Mouse (Mus musculus): ENCODE data around the gene Anapc10. TPM values are rescaled to one million over a fixed set of nuclear protein-coding genes. Genes with fewer than 3 reads are reported as not detected.
"Not testable (repeated sequence)": the region's sequence is repeated elsewhere in the genome, so short reads cannot be mapped to it uniquely, and the experiment has no call there.

Gene Anapc10
- polyA plus RNA-seq (2012; fragmentation: generic; extraction: Trizol) = 7.7 TPM

DNA sequence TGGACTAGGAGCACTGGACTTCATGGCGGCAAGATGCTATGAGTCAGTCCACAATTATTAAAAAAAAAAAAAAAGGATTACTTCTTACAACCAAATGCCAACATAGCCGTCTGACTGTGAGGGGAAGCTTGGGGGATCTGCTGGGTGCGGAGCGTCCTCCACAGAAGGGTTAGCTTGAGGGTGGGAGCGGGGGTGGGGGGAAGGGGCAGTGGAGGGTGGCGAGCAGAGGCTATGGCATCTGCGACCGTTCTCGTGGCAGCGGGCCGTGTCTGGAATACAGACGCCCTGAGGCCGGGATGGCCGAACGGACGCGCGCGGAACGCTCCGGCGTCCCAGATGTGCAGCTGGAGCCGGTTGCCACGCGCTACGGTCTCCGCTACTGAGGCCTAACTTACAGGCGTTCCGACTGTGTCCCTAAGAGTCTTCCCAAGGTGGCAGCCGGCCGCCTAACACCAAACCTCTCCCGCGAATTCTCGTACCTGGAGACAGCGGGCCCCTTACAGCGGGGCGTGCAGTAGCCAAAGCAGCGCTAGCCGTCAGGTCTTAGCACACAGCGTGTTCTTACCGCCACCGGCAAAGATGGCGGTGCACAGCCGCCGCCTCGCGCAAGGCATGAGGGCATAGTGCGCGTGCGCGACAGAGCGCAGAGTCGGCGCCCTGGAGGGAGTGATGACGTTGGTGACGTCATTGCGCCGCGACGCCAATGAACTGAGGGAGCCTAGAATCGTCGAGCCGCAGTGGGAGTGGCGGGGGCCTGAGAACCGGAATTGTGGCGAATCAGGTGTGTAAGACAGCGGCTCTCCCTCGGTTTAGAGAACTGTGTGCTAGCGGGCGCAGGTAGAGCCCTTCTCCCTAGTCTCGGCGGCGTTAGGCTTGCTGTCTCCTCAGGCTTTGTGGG lies at the start of gene Anapc10, which contains the start of gene Abce1:
Gene Anapc10 (plus strand): TSS at position 757 of the 898 bp plus-strand sequence.
Gene Abce1 (minus strand): TSS at position 677 of the 898 bp plus-strand sequence.
- TF ChIP-seq POLR2A (IDR thresholded peaks at IDR 0.05; ENCODE audit: insufficient read length, low read depth) (peak; percentile 99), MAX (IDR thresholded peaks at IDR 0.05; ENCODE audit: low read depth) (peak; percentile 5), MYOD1 (IDR thresholded peaks at IDR 0.05; ENCODE audit: control insufficient read depth in 1 of 3, insufficient read length in 2 of 3, low read depth in 2 of 3) (peak in 1 of 3 experiments; percentile 50), SRF (IDR thresholded peaks at IDR 0.05; ENCODE audit: control insufficient read depth, insufficient read length, low read depth) (peak; percentile 95), POLR2AphosphoS2 (IDR thresholded peaks at IDR 0.05; ENCODE audit: insufficient read length, low read depth) (peak; percentile 96), MYOG (IDR thresholded peaks at IDR 0.05; ENCODE audit: control insufficient read depth in 1 of 3, insufficient read depth in 1 of 3, insufficient read length in 2 of 3, low read depth in 2 of 3) (peak in 2 of 3 experiments; percentile 32 to 51), TCF12 (IDR thresholded peaks at IDR 0.05; ENCODE audit: insufficient read depth, poor library complexity, severe bottlenecking) (no peak), TCF3 (IDR thresholded peaks at IDR 0.05; ENCODE audit: insufficient read length, low read depth) (no peak)
- Histone ChIP-seq H3K36me3 (ENCODE audit: control insufficient read depth, insufficient read depth) (peaks cover 25% of the 10 kb centered on the region), H3ac (ENCODE audit: control insufficient read depth, insufficient read length) (peak within 1 kb of the TSS; percentile 31)

DNA sequence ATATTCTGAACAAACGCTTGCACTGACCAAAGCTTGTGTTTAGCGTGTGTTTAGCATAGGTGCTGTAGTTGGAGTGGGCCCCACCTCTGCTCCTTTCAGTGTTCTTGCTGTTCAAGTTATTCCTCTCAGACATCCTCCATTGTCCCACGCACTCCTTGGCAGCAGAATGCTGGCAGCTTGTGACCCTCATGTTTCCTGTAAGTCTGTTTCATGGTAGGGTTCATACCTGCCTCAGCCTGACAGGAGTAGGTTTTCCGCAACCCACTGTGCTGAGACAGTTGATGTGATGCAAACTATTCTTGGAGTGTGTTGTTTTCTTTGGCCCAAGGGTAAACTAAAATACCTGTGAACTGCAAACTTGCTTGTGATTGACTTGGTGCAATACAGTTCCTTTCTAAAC lies 35.2 kb upstream of the Anapc10 start:
- Histone ChIP-seq H3K4me2 (ENCODE audit: low read depth) (no peak overlapping the region), H3K36me3 (ENCODE audit: control insufficient read depth, insufficient read depth) (peaks cover 39% of the 10 kb centered on the region), H3K27me3 (ENCODE audit: control insufficient read depth, insufficient read depth, insufficient read length) (no peaks in the 10 kb centered on the region), H3K79me2 (ENCODE audit: control insufficient read depth, insufficient read depth) (no peaks in the 10 kb centered on the region), H3K4me3 (no peak overlapping the region), H3ac (ENCODE audit: control insufficient read depth, insufficient read length) (no peak overlapping the region)
- TF ChIP-seq POLR2AphosphoS2 (IDR thresholded peaks at IDR 0.05; ENCODE audit: insufficient read length, low read depth) = no peak
- TF ChIP-seq CEBPB (IDR thresholded peaks at IDR 0.05; ENCODE audit: insufficient read depth, poor library complexity, severe bottlenecking) = no peak
- no peak for TF ChIP-seq TCF3 (IDR thresholded peaks at IDR 0.05; ENCODE audit: insufficient read length, low read depth)
- no peak for TF ChIP-seq MYOG (IDR thresholded peaks at IDR 0.05; ENCODE audit: control insufficient read depth in 1 of 3, insufficient read depth in 1 of 3, insufficient read length in 2 of 3, low read depth in 2 of 3)
- no peak for TF ChIP-seq TCF12 (IDR thresholded peaks at IDR 0.05; ENCODE audit: insufficient read depth, poor library complexity, severe bottlenecking)
- no peak for TF ChIP-seq REST (IDR thresholded peaks at IDR 0.05; ENCODE audit: insufficient read depth, insufficient read length)
- no peak for TF ChIP-seq E2F4 (IDR thresholded peaks at IDR 0.05; ENCODE audit: insufficient read depth)
- TF ChIP-seq SRF (IDR thresholded peaks at IDR 0.05; ENCODE audit: control insufficient read depth, insufficient read length, low read depth) = no peak
- no peak for TF ChIP-seq MYOD1 (IDR thresholded peaks at IDR 0.05; ENCODE audit: control insufficient read depth in 1 of 3, insufficient read length in 2 of 3, low read depth in 2 of 3)
- no peak for TF ChIP-seq MAX (IDR thresholded peaks at IDR 0.05; ENCODE audit: low read depth)
- no peak for TF ChIP-seq POLR2A (IDR thresholded peaks at IDR 0.05; ENCODE audit: insufficient read length, low read depth)
- TF ChIP-seq USF1 (IDR thresholded peaks at IDR 0.05; ENCODE audit: low read depth) = no peak

More for the DNA sequence above, at the start of gene Anapc10, which contains the start of gene Abce1:
- peaks cover 58% of the 10 kb centered on the region for H3K79me2 ChIP-seq (ENCODE audit: control insufficient read depth, insufficient read depth)
- H3K27me3 ChIP-seq (ENCODE audit: control insufficient read depth, insufficient read depth, insufficient read length) = no peaks in the 10 kb centered on the region
- peak within 1 kb of the TSS; percentile 96 for H3K4me3 ChIP-seq
- peak within 1 kb of the TSS; percentile 85 for H3K4me2 ChIP-seq (ENCODE audit: low read depth)

DNA sequence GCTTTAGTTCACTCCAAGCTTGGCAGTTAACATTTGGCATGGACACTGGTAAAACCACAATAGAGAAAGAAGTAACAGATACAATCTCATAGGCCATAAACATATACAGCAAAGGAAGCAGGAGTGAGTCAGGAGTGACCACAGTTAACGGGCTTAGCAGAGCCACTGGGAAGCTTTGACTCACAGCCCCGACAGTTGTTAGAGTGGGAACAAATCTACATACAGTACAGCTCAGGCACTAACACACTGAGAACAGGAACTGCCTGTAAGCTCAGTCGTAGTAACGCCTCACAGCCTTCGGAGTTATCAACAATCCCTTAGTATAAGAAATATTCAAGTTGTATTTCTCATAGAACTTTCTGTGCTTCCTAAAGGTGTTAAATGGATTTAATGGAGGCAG lies 32.6 kb upstream of the Anapc10 start:
- Histone ChIP-seq H3ac (ENCODE audit: control insufficient read depth, insufficient read length) (no peak overlapping the region), H3K27me3 (ENCODE audit: control insufficient read depth, insufficient read depth, insufficient read length) (no peaks in the 10 kb centered on the region), H3K36me3 (ENCODE audit: control insufficient read depth, insufficient read depth) (peaks cover 43% of the 10 kb centered on the region), H3K4me2 (ENCODE audit: low read depth) (peak overlapping the region; percentile 41), H3K4me3 (no peak overlapping the region), H3K79me2 (ENCODE audit: control insufficient read depth, insufficient read depth) (no peaks in the 10 kb centered on the region)
- TF ChIP-seq POLR2AphosphoS2 (IDR thresholded peaks at IDR 0.05; ENCODE audit: insufficient read length, low read depth) (peak; percentile 49), MAX (IDR thresholded peaks at IDR 0.05; ENCODE audit: low read depth) (no peak), TCF12 (IDR thresholded peaks at IDR 0.05; ENCODE audit: insufficient read depth, poor library complexity, severe bottlenecking) (no peak), TCF3 (IDR thresholded peaks at IDR 0.05; ENCODE audit: insufficient read length, low read depth) (no peak), MYOG (IDR thresholded peaks at IDR 0.05; ENCODE audit: control insufficient read depth in 1 of 3, insufficient read depth in 1 of 3, insufficient read length in 2 of 3, low read depth in 2 of 3) (peak in 1 of 3 experiments; percentile 9), MYOD1 (IDR thresholded peaks at IDR 0.05; ENCODE audit: control insufficient read depth in 1 of 3, insufficient read length in 2 of 3, low read depth in 2 of 3) (peak in 1 of 3 experiments; percentile 39)

DNA sequence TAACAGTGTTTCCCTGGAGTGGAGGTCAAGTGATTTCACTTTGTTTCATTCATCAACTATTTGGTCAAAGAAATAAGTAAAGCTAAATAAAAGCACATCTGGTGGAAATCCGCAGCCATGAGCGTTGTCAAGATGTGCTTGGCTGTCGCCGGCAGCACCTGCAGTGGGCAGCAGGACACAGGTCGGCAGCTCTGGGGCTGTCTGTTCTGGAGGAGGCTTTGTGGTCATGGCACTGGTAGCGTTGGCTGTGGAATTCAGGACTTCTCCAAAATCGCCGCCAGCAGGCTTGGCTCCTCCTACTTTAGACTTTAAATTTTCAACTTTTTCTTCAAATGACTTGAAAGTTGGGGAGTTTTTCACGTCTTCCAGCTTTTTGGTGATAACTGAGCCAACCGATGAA lies 31.5 kb upstream of the Anapc10 start:
- not testable (repeated sequence) for H3ac ChIP-seq (ENCODE audit: control insufficient read depth, insufficient read length); H3K27me3 ChIP-seq (ENCODE audit: control insufficient read depth, insufficient read depth, insufficient read length); H3K79me2 ChIP-seq (ENCODE audit: control insufficient read depth, insufficient read depth); H3K4me3 ChIP-seq; H3K4me2 ChIP-seq (ENCODE audit: low read depth)
- H3K36me3 ChIP-seq (ENCODE audit: control insufficient read depth, insufficient read depth) = peaks cover 47% of the 10 kb centered on the region

DNA sequence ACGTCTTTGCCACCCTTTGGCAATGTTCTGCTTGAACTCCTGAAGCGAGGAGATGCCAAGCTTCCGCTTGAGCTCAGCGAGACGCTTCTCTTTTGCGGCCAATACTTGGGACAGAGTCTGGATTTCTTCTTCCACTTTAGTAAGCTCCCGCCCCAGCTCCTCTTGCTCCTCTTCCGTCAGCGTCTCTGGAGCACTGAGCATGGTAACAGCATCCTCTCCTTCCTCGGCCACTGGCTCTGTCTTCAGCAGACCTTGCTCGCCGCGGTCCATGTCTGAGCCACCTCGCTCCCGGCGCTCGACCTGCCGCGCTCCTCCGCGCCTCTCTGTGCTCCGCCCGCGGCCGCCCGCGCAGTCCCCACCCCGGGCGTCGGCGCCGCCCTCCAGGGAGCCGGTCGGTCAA lies 31.1 kb upstream of the Anapc10 start:
- H3K4me3 ChIP-seq = no peak overlapping the region
- no peak overlapping the region for H3ac ChIP-seq (ENCODE audit: control insufficient read depth, insufficient read length)
- peaks cover 47% of the 10 kb centered on the region for H3K36me3 ChIP-seq (ENCODE audit: control insufficient read depth, insufficient read depth)
- no peak overlapping the region for H3K4me2 ChIP-seq (ENCODE audit: low read depth)
- no peak for TF ChIP-seq E2F4 (IDR thresholded peaks at IDR 0.05; ENCODE audit: insufficient read depth)
- no peak for TF ChIP-seq TCF12 (IDR thresholded peaks at IDR 0.05; ENCODE audit: insufficient read depth, poor library complexity, severe bottlenecking)
- TF ChIP-seq SRF (IDR thresholded peaks at IDR 0.05; ENCODE audit: control insufficient read depth, insufficient read length, low read depth) = no peak
- no peak for TF ChIP-seq TCF3 (IDR thresholded peaks at IDR 0.05; ENCODE audit: insufficient read length, low read depth)
- no peak for TF ChIP-seq MYOG (IDR thresholded peaks at IDR 0.05; ENCODE audit: control insufficient read depth in 1 of 3, insufficient read depth in 1 of 3, insufficient read length in 2 of 3, low read depth in 2 of 3)
- no peak for TF ChIP-seq MAX (IDR thresholded peaks at IDR 0.05; ENCODE audit: low read depth)
- no peak for TF ChIP-seq POLR2AphosphoS2 (IDR thresholded peaks at IDR 0.05; ENCODE audit: insufficient read length, low read depth)
- TF ChIP-seq USF1 (IDR thresholded peaks at IDR 0.05; ENCODE audit: low read depth) = no peak
- TF ChIP-seq POLR2A (IDR thresholded peaks at IDR 0.05; ENCODE audit: insufficient read length, low read depth) = no peak
- TF ChIP-seq CEBPB (IDR thresholded peaks at IDR 0.05; ENCODE audit: insufficient read depth, poor library complexity, severe bottlenecking) = no peak
- TF ChIP-seq MYOD1 (IDR thresholded peaks at IDR 0.05; ENCODE audit: control insufficient read depth in 1 of 3, insufficient read length in 2 of 3, low read depth in 2 of 3) = no peak
- TF ChIP-seq REST (IDR thresholded peaks at IDR 0.05; ENCODE audit: insufficient read depth, insufficient read length) = no peak
- H3K79me2 ChIP-seq (ENCODE audit: control insufficient read depth, insufficient read depth) = no peaks in the 10 kb centered on the region
- no peaks in the 10 kb centered on the region for H3K27me3 ChIP-seq (ENCODE audit: control insufficient read depth, insufficient read depth, insufficient read length)
